Mouse (Mus musculus) stomach, embryonic 15.5 days (tissue): ENCODE results near the gene Rhbdf2. TPM values are rescaled to one million over a fixed set of nuclear protein-coding genes. Genes with fewer than 3 reads are reported as not detected.
"Not testable (repeated sequence)": the region's sequence is repeated elsewhere in the genome, so short reads cannot be mapped to it uniquely, and the experiment has no call there.

Experiments
- ATAC-seq: fragments of 200-750 bp; cut with Nextera tagmentation; 2 replicates; pipeline ENCODE4 v1.8.0; 2017; ENCODE audit warnings: low read depth, moderate number of reproducible peaks, moderate TSS enrichment; ENCODE audit not compliant: insufficient read depth, low FRiP score
- H3K27ac ChIP-seq: fragments of 300-500 bp; sonication (generic); 2 replicates; pipeline ENCODE4 v1.5.1; 2015; ENCODE audit warnings: mild to moderate bottlenecking, inconsistent platforms
- H3K27me3 ChIP-seq: fragments of 300-500 bp; sonication (generic); replicated peaks from 2 replicates; pipeline ENCODE4 v1.6.1; 2015; ENCODE audit warnings: inconsistent platforms
- H3K36me3 ChIP-seq: fragments of 300-500 bp; sonication (generic); 2 replicates; pipeline ENCODE4 v1.6.1; 2015; ENCODE audit warnings: inconsistent platforms
- H3K4me1 ChIP-seq: fragments of 300-500 bp; sonication (generic); 2 replicates; pipeline ENCODE4 v1.6.1; 2015; ENCODE audit warnings: inconsistent platforms
- H3K4me2 ChIP-seq: fragments of 300-500 bp; sonication (generic); 2 replicates; pipeline ENCODE4 v1.6.1; 2015; ENCODE audit warnings: mild to moderate bottlenecking, inconsistent platforms
- H3K4me3 ChIP-seq: fragments of 300-500 bp; sonication (generic); replicated peaks from 2 replicates; pipeline ENCODE4 v1.5.1; 2015; ENCODE audit warnings: inconsistent platforms
- H3K9ac ChIP-seq: fragments of 300-500 bp; sonication (generic); 2 replicates; pipeline ENCODE4 v1.6.1; 2015; ENCODE audit warnings: inconsistent platforms
- H3K9me3 ChIP-seq: fragments of 300-500 bp; sonication (generic); 2 replicates; pipeline ENCODE4 v1.6.1; 2016; ENCODE audit warnings: inconsistent platforms
- WGBS: fragments of 180-500 bp; shearing (Covaris S2); methylation state at CpG from one replicate; pipeline ENCODE4 v1.1.7; 2015; 5-methylcytosine and 5-hydroxymethylcytosine counted together
- polyA plus RNA-seq: library from polyadenylated mRNA; unstranded; fragments of >200 nt; fragmentation: Nextera tagmentation; extraction: Ambion mirVana; gene quantifications from 2 replicates; pipeline ENCODE4 v1.2.1, GENCODE M21; 2015

Gene Rhbdf2
- polyA plus RNA-seq, 1 experiment from 2014 or later, result 7.5 TPM

GRCm38 (mm10) chr11:116620559-116621253 lies 6.1 kb downstream of the Rhbdf2 start:
- Histone ChIP-seq H3K27me3 (no peaks in the 10 kb centered on the region), H3K9ac (no peak overlapping the region), H3K36me3 (no peaks in the 10 kb centered on the region), H3K4me1 (peaks cover 62% of the 10 kb centered on the region), H3K9me3 (no peaks in the 10 kb centered on the region), H3K27ac (peak overlapping the region; percentile 42; the same call in 1 of the 2 replicates), H3K4me3 (no peak overlapping the region), H3K4me2 (0 out of 2 replicates have a peak overlapping the region, but pooled peaks have one; percentile 6)
- ATAC-seq, result no peak
- WGBS, result 73% methylated on average over 10 of the region's 10 CpGs

GRCm38 (mm10) chr11:116620073-116620472 lies 6.7 kb downstream of the Rhbdf2 start:
- Histone ChIP-seq H3K9me3 (no peaks in the 10 kb centered on the region), H3K27ac (no peak overlapping the region), H3K36me3 (no peaks in the 10 kb centered on the region), H3K27me3 (no peaks in the 10 kb centered on the region), H3K4me2 (0 out of 2 replicates have a peak overlapping the region, but pooled peaks have one; percentile 6), H3K9ac (no peak overlapping the region), H3K4me3 (no peak overlapping the region), H3K4me1 (peaks cover 67% of the 10 kb centered on the region)
- WGBS, result 32% methylated on average over 9 of the region's 9 CpGs
- ATAC-seq, result peak; percentile 33; the same call in 1 of the 2 replicates

DNA sequence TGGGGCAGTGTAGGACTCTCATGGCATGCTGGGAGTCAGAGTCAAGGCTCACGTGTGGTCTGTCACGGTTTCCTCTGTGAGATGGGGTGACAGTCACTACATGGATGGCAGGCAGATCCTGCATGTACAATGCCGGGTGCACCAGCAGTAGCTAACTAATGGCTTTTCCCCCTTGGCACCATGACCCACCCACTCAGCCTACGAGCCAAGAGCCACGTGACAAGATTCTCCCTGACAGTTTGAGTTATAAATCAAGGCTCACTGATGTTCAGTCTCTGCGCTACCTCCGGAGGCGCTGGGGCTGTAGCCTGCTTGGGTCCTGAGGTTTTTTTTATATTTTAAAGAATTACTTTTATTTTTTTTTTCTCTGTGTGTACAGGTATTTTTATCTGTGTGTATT lies 7.3 kb downstream of the Rhbdf2 start:
- Histone ChIP-seq H3K4me2 (no peak overlapping the region), H3K4me1 (peaks cover 64% of the 10 kb centered on the region)
- ATAC-seq, result no peak

DNA sequence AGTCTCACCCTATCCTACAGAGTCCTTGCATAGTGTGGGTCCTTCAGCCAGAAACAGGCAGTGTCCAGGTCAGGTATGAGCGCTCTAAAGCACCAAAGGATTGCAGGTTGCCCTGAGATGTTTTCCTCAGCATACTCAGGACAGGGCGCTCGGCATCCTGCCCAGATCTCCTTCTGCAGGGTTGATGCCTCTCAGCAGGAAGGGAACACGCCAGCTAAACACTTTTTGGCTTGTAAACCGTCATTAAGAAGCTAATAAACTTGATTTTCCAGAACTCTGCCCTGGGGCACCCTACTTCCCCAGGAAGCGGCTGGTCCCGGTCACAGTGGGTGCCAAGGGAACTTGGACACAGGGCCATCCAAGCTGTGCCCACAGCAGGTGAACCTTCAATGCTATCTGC lies 7.7 kb downstream of the Rhbdf2 start:
- Histone ChIP-seq H3K4me2 (no peak overlapping the region), H3K27ac (no peak overlapping the region), H3K36me3 (no peaks in the 10 kb centered on the region), H3K9ac (no peak overlapping the region), H3K4me1 (peaks cover 61% of the 10 kb centered on the region), H3K27me3 (no peaks in the 10 kb centered on the region), H3K9me3 (no peaks in the 10 kb centered on the region), H3K4me3 (no peak overlapping the region)
- ATAC-seq, result no peak
- 84% methylated on average over 7 of the region's 7 CpGs for WGBS

More for the DNA sequence above, 7.3 kb downstream of the Rhbdf2 start:
- H3K27ac ChIP-seq, result no peak overlapping the region
- H3K9ac ChIP-seq, result no peak overlapping the region
- no peaks in the 10 kb centered on the region for H3K9me3 ChIP-seq
- no peaks in the 10 kb centered on the region for H3K36me3 ChIP-seq
- 59% methylated on average over 8 of the region's 8 CpGs for WGBS
- no peak overlapping the region for H3K4me3 ChIP-seq
- no peaks in the 10 kb centered on the region for H3K27me3 ChIP-seq

GRCm38 (mm10) chr11:116618666-116619065 lies 8.2 kb downstream of the Rhbdf2 start:
- H3K4me3 ChIP-seq, result no peak overlapping the region
- H3K9ac ChIP-seq, result no peak overlapping the region
- H3K9me3 ChIP-seq, result no peaks in the 10 kb centered on the region
- H3K4me1 ChIP-seq, result peaks cover 60% of the 10 kb centered on the region
- 92% methylated on average over 7 of the region's 7 CpGs for WGBS
- H3K27ac ChIP-seq, result no peak overlapping the region
- no peak overlapping the region for H3K4me2 ChIP-seq
- H3K27me3 ChIP-seq, result no peaks in the 10 kb centered on the region
- H3K36me3 ChIP-seq, result no peaks in the 10 kb centered on the region
- no peak for ATAC-seq

GRCm38 (mm10) chr11:116617641-116618040 lies 9.2 kb downstream of the Rhbdf2 start:
- ATAC-seq, result no peak
- no peak overlapping the region for H3K27ac ChIP-seq

DNA sequence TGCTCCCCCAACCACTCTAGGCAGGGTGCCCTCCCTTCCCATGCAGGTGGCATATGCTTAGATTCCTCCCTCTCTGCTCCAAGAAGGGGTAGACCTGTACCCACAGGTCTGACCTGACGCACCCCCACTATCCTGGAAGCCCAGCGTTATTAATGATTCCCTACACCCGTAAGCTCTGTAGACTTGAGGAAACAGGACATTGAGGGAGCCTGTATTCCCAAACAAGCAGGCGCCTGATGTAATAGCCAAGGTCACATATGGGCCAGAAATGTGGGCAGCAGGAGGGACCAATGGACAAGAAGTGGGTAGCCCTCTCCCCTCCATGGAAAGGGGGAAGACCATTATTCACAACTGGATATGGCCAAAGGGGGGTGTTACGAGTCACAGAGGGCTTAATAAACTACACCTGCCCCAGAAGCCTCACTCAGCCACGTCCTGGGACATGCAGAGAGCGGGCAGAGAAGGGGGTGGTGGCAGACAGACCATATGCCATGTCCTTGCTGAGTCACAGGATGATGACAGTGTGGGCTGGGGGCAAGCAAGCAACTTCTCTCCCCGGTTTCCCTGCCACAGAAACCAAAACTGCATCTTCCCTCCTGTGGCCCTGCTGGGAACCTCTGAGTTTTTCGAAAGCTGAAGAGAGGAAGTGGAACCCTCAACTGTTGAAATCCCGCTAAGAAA lies 10.2 kb downstream of the Rhbdf2 start:
- ATAC-seq, result no peak
- H3K36me3 ChIP-seq, result no peaks in the 10 kb centered on the region
- H3K4me2 ChIP-seq, result peak overlapping the region; percentile 43
- WGBS, result 63% methylated on average over 10 of the region's 10 CpGs
- no peaks in the 10 kb centered on the region for H3K27me3 ChIP-seq
- peak overlapping the region; percentile 74 for H3K27ac ChIP-seq
- no peak overlapping the region for H3K4me3 ChIP-seq
- no peaks in the 10 kb centered on the region for H3K9me3 ChIP-seq
- H3K9ac ChIP-seq, result no peak overlapping the region
- peaks cover 40% of the 10 kb centered on the region for H3K4me1 ChIP-seq

More at GRCm38 (mm10) chr11:116617641-116618040, 9.2 kb downstream of the Rhbdf2 start:
- Histone ChIP-seq H3K27me3 (no peaks in the 10 kb centered on the region), H3K36me3 (no peaks in the 10 kb centered on the region), H3K4me2 (no peak overlapping the region), H3K4me1 (peaks cover 51% of the 10 kb centered on the region), H3K4me3 (no peak overlapping the region), H3K9ac (no peak overlapping the region), H3K9me3 (no peaks in the 10 kb centered on the region)
- 77% methylated on average over 7 of the region's 7 CpGs for WGBS

DNA sequence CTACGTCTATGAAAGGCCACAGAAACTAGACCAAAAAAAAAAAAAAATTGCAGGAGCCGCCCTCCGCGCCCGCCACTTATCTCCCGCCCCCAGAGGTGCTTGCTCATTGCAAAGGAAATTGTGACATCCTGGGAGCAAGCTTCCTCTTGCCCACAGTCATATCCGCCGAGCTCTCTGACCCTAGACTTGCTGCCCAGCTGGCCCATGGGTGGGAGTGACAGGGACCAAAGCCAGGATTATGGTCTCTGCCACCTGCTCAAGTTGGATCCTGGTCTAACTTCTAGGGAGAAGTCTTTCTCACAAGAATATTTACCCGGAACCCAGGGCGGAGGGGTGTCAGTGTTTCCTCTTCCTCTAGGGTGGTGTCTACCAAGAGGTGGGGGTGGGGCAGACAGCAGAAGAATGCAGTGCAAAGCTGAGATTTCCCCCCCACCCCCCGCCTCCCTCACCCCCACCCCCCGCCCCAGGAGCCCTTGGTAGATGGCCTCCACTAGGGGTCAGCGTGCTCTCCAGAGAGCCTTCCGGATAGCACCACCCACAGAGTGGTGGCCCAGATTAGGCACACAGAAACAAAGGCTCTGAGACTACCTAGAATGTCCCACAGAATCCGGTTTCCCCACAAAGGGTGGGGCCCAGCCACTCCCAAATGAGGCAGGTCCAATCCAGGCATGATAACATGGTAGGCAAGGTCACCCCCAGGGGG lies 10.9 kb downstream of the Rhbdf2 start:
- WGBS, result 38% methylated on average over 15 of the region's 15 CpGs
- ATAC-seq, result peak; percentile 62
- Histone ChIP-seq H3K36me3 (no peaks in the 10 kb centered on the region), H3K9me3 (no peaks in the 10 kb centered on the region), H3K27me3 (no peaks in the 10 kb centered on the region), H3K27ac (peak overlapping the region; percentile 74), H3K4me3 (0 out of 2 replicates have a peak overlapping the region, but pooled peaks have one; percentile 0), H3K4me2 (peak overlapping the region; percentile 43), H3K9ac (no peak overlapping the region), H3K4me1 (peaks cover 37% of the 10 kb centered on the region)

DNA sequence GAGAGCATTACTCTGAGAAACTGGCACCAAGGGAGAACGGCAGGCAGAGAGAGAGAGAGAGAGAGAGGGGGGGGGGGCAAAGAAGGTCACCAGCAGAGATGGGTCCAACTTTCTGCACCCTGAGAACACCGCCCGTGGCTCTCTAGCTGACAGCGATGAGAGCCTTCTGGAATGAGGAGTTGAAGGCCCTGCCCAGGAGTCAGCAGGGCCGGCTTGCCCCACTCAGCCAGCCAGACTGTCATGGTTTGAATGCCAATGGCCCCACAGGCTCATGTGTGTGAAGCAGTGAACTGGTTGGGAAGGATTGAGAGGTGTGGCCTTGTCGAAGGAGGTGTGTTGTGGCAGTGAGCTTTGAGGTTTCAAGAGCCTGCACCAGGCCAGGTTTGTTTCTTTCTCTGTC lies 13.6 kb downstream of the Rhbdf2 start:
- H3K4me1 ChIP-seq, result peaks cover 21% of the 10 kb centered on the region
- no peak overlapping the region for H3K4me2 ChIP-seq
- no peaks in the 10 kb centered on the region for H3K9me3 ChIP-seq
- 90% methylated on average over 6 of the region's 6 CpGs for WGBS
- no peak for ATAC-seq
- H3K9ac ChIP-seq, result no peak overlapping the region
- no peak overlapping the region for H3K4me3 ChIP-seq
- H3K36me3 ChIP-seq, result no peaks in the 10 kb centered on the region; the same call in 1 of the 2 replicates
- no peak overlapping the region for H3K27ac ChIP-seq
- no peaks in the 10 kb centered on the region for H3K27me3 ChIP-seq

DNA sequence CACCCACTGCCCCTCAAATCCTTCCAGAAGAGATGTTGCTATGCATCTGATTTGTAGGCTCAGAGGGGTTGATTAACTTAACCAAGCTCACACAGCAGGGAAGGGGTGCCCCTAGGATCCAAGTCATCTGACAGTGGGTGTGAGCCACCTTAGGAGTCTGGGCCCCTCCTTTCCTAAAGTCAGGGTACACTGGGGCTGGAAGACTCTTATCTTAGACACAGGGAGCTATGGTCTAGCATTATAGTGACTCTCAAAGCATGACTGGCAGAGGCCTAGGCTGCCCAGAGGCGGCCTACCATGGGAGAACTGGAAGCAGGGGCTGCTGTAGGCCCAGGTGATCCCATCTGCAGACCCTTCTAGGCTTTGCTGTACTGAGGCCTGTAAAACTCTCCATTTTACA lies 14.3 kb downstream of the Rhbdf2 start:
- no peak overlapping the region for H3K27ac ChIP-seq

GRCm38 (mm10) chr11:116611883-116612282 lies 14.9 kb downstream of the Rhbdf2 start:
- Histone ChIP-seq H3K27me3 (no peaks in the 10 kb centered on the region), H3K9me3 (no peaks in the 10 kb centered on the region), H3K9ac (no peak overlapping the region), H3K4me2 (no peak overlapping the region), H3K4me3 (no peak overlapping the region), H3K36me3 (no peaks in the 10 kb centered on the region; the same call in 1 of the 2 replicates), H3K4me1 (peaks cover 16% of the 10 kb centered on the region), H3K27ac (no peak overlapping the region)
- WGBS, result 91% methylated on average over 9 of the region's 9 CpGs
- ATAC-seq, result no peak

More for the DNA sequence above, 14.3 kb downstream of the Rhbdf2 start:
- Histone ChIP-seq H3K9ac (no peak overlapping the region), H3K36me3 (no peaks in the 10 kb centered on the region; the same call in 1 of the 2 replicates), H3K9me3 (no peaks in the 10 kb centered on the region), H3K4me1 (peaks cover 21% of the 10 kb centered on the region), H3K4me2 (no peak overlapping the region), H3K27me3 (no peaks in the 10 kb centered on the region), H3K4me3 (no peak overlapping the region)
- WGBS, result 95% methylated on average over 1 of the region's 1 CpGs
- no peak for ATAC-seq

DNA sequence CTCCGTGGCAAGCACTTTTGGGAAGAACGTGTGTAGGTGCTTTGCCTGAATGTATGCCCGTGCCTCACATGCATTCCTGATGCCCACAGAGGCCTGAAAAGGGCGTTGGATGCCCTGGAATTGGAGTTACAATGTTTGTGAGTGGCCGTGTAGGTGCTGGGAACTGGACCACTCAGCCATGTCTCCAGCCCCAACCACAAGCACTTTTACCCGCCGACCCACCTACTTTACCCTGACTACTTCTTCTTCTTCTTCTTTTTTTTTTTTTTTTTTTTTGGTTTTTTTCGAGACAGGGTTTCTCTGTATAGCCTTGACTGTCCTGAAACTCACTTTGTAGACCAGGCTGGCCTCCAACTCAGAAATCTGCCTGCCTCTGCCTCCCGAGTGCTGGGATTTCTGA lies 15.7 kb downstream of the Rhbdf2 start:
- H3K36me3 ChIP-seq, H3K4me2 ChIP-seq, ATAC-seq, H3K4me3 ChIP-seq, H3K9ac ChIP-seq, H3K4me1 ChIP-seq, H3K9me3 ChIP-seq, H3K27ac ChIP-seq, H3K27me3 ChIP-seq: not testable (repeated sequence)
- 85% methylated on average over 8 of the region's 9 CpGs for WGBS
